Mouse (Mus musculus) C2C12 (cell line): ENCODE measurements around the gene Rnf169. TPM values are rescaled to one million over a fixed set of nuclear protein-coding genes. Genes with fewer than 3 reads are reported as not detected.
"Not testable (repeated sequence)": the region's sequence is repeated elsewhere in the genome, so short reads cannot be mapped to it uniquely, and the experiment has no call there.

Experiments
- H3K27me3 ChIP-seq: one replicate; pipeline ENCODE4 v1.6.1; 2011; ENCODE audit not compliant: control insufficient read depth, insufficient read depth, insufficient read length
- H3K36me3 ChIP-seq: one replicate; pipeline ENCODE4 v1.6.1; 2011; ENCODE audit not compliant: control insufficient read depth, insufficient read depth
- H3K4me3 ChIP-seq: one replicate; pipeline ENCODE4 v1.5.1; 2011; ENCODE audit warnings: mild to moderate bottlenecking, control low read depth; ENCODE audit not compliant: poor library complexity, insufficient read depth, severe bottlenecking
- H3K79me2 ChIP-seq: one replicate; pipeline ENCODE4 v1.6.1; 2011; ENCODE audit not compliant: control insufficient read depth, insufficient read depth
- H3K79me3 ChIP-seq: one replicate; pipeline ENCODE4 v1.6.1; 2011; ENCODE audit warnings: low read depth, control low read depth
- H3ac ChIP-seq: one replicate; pipeline ENCODE3; 2011; ENCODE audit warnings: low read depth; ENCODE audit not compliant: control insufficient read depth, insufficient read length
- CEBPB ChIP-seq: IDR thresholded peaks from one replicate; pipeline ENCODE4 v1.6.1; 2011; ENCODE audit warnings: low read depth, mild to moderate bottlenecking, control low read depth, moderate library complexity
- CTCF ChIP-seq: IDR thresholded peaks from one replicate; pipeline ENCODE4 v1.5.1; 2011; ENCODE audit not compliant: control insufficient read depth, insufficient read depth, insufficient read length
- FOSL1 ChIP-seq: IDR thresholded peaks from one replicate; pipeline ENCODE4 v1.8.0; 2011; ENCODE audit warnings: mild to moderate bottlenecking, low read length; ENCODE audit not compliant: poor library complexity, insufficient read depth, severe bottlenecking
- MAX ChIP-seq: IDR thresholded peaks from one replicate; pipeline ENCODE4 v1.6.1; 2011; ENCODE audit warnings: mild to moderate bottlenecking, control low read depth
- MYOD1 ChIP-seq: IDR thresholded peaks from one replicate; pipeline ENCODE4 v1.6.1; 2011; ENCODE audit warnings: low read depth; ENCODE audit not compliant: control insufficient read depth, insufficient read length
- MYOG ChIP-seq: IDR thresholded peaks from one replicate; pipeline ENCODE4 v1.6.1; 2011; ENCODE audit not compliant: control insufficient read depth, insufficient read length; ENCODE audit errors: extremely low read depth
- USF1 ChIP-seq: IDR thresholded peaks from one replicate; pipeline ENCODE4 v1.6.1; 2011; ENCODE audit warnings: low read depth, mild to moderate bottlenecking, control low read depth, moderate library complexity
- polyA plus RNA-seq: library from polyadenylated mRNA; unstranded; fragments of >200 nt; fragmentation: generic; extraction: Trizol; gene quantifications from one replicate; pipeline ENCODE4 v1.2.1, GENCODE M21; 2012; ENCODE audit warnings: missing spikeins

Rnf169 gene
- polyA plus RNA-seq, 1 experiment: 3.2 TPM

DNA sequence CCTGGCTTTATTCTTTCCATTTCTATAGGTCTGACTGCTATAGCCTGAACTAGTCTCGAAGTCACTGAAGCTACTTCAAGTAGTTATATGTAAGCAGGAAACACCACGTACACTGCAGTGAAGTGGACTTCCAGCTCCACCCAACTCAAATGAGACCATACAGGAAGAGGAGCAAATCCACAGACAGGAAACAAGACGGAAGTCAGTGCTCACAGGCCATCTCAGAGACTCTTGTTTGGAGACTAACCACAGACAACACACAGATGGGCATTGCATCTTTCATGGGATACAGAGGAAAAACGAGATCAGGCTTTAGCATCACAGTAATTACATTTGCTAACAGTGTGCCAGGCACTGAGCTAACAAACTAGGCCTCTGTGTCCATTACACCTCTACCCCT lies 33.9 kb downstream of the Rnf169 start:
- Histone ChIP-seq H3K4me3 (no peak overlapping the region), H3ac (no peak overlapping the region)

GRCm38 (mm10) chr7:99945939-99946338 lies 34.3 kb downstream of the Rnf169 start:
- no peak for TF ChIP-seq USF1
- no peak for TF ChIP-seq MAX
- no peak for TF ChIP-seq CTCF
- TF ChIP-seq CEBPB: no peak
- no peak for TF ChIP-seq MYOG
- TF ChIP-seq FOSL1: no peak
- TF ChIP-seq MYOD1: no peak
- no peak overlapping the region for H3K4me3 ChIP-seq
- no peak overlapping the region for H3ac ChIP-seq
- peaks cover 18% of the 10 kb centered on the region for H3K36me3 ChIP-seq
- no peaks in the 10 kb centered on the region for H3K79me3 ChIP-seq
- no peaks in the 10 kb centered on the region for H3K27me3 ChIP-seq
- H3K79me2 ChIP-seq: no peaks in the 10 kb centered on the region

More for the DNA sequence above, 33.9 kb downstream of the Rnf169 start:
- Histone ChIP-seq H3K79me3 (no peaks in the 10 kb centered on the region), H3K79me2 (no peaks in the 10 kb centered on the region), H3K36me3 (peaks cover 14% of the 10 kb centered on the region), H3K27me3 (no peaks in the 10 kb centered on the region)
- TF ChIP-seq MYOG (no peak), MYOD1 (no peak), CTCF (no peak), FOSL1 (no peak), CEBPB (no peak), USF1 (no peak), MAX (no peak)

GRCm38 (mm10) chr7:99945012-99945411 lies 35.2 kb downstream of the Rnf169 start:
- not testable (repeated sequence) for H3K79me3 ChIP-seq, H3ac ChIP-seq, H3K79me2 ChIP-seq, H3K27me3 ChIP-seq, H3K4me3 ChIP-seq
- H3K36me3 ChIP-seq: peaks cover 26% of the 10 kb centered on the region

- Histone ChIP-seq H3ac (no peak overlapping the region), H3K27me3 (no peaks in the 10 kb centered on the region), H3K79me2 (no peaks in the 10 kb centered on the region), H3K4me3 (no peak overlapping the region), H3K79me3 (no peaks in the 10 kb centered on the region), H3K36me3 (peaks cover 27% of the 10 kb centered on the region)
- TF ChIP-seq MYOG: no peak
- no peak for TF ChIP-seq MAX
Measured at GRCm38 (mm10) chr7:99944520-99944919, 35.7 kb downstream of the Rnf169 start.

- H3K79me3 ChIP-seq: no peaks in the 10 kb centered on the region
- TF ChIP-seq CEBPB: no peak
- no peak for TF ChIP-seq FOSL1
- no peak for TF ChIP-seq MAX
- no peak for TF ChIP-seq USF1
- no peak for TF ChIP-seq MYOG
- TF ChIP-seq MYOD1: no peak
- no peak for TF ChIP-seq CTCF
- H3K4me3 ChIP-seq: no peak overlapping the region
- H3ac ChIP-seq: no peak overlapping the region
- peaks cover 22% of the 10 kb centered on the region for H3K36me3 ChIP-seq
- H3K27me3 ChIP-seq: no peaks in the 10 kb centered on the region
- H3K79me2 ChIP-seq: no peaks in the 10 kb centered on the region
Measured at GRCm38 (mm10) chr7:99940669-99941068, 39.6 kb downstream of the Rnf169 start.

DNA sequence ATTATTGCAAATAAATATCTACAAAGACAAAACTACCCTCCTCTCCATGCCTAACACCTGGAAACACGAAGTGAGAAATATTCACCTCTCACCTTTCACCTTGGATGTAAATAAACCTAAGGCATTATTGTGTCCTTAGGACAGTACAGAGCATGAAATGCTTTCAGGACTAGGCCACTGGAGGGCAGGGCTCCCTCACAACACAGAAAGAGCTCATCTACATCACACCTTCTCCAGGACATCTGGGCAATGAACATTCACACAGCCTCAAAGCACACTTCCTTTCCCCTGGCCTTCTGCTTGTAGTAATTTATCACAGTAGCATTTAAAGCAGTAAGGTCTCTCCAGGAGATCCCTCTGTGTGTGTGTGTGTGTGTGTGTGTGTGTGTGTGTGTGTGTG lies 44.5 kb downstream of the Rnf169 start:
- H3K79me2 ChIP-seq: no peaks in the 10 kb centered on the region
- H3ac ChIP-seq: no peak overlapping the region
- peaks cover 23% of the 10 kb centered on the region for H3K36me3 ChIP-seq
- H3K4me3 ChIP-seq: no peak overlapping the region
- no peaks in the 10 kb centered on the region for H3K27me3 ChIP-seq
- H3K79me3 ChIP-seq: no peaks in the 10 kb centered on the region
- TF ChIP-seq MYOD1 (no peak), MYOG (no peak), CTCF (no peak), MAX (no peak), USF1 (no peak)
